Mouse (Mus musculus) lung, postnatal 0 days (tissue): ENCODE data around the gene Polr1c.

ENCODE experiments used
- CTCF ChIP-seq: IDR thresholded peaks from 2 replicates; pipeline ENCODE4 v1.5.1; 2016; ENCODE audit warnings: antibody characterized with exemption, mild to moderate bottlenecking
- EP300 ChIP-seq: IDR thresholded peaks from 2 replicates; pipeline ENCODE4 v1.6.1; 2016; ENCODE audit warnings: antibody characterized with exemption, mild to moderate bottlenecking, control low read depth

DNA sequence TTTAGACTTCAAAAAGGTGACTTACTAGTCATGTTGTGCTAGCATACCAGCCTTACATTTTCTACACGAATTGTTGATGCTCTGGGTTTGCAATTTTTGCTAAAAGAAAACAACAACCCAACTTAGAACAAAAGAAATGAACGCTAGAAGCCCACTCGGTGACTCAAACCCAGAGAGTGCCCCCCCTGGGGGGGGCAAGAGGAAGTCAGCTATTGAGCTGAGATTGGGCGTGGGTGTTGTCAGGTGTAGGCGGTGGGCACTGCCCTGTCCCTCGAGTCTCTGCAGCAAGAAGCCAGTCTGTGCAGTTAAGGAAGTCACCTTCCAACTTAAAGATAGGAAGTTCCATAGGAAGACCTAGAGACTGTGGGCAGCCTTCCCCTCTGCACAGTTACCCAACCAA is 48.7 kb upstream of the Polr1c start:
- TF ChIP-seq CTCF (no peak), EP300 (no peak)
